Mouse (Mus musculus) spleen, embryonic (tissue): Measurements from ENCODE around the gene Mgat1.
"Not testable (repeated sequence)": the region's sequence is repeated elsewhere in the genome, so short reads cannot be mapped to it uniquely, and the experiment has no call there.

ENCODE experiments used
- CTCF ChIA-PET: fragments of 350-600 bp; sonication (Branson Sonifier 250); formaldehyde crosslinking; loops from one replicate; lab custom pipeline; 2022; lab: Charles Lee

Mgat1 gene

GRCm38 (mm10) chr11:49243727-49244594 is at the start of gene Mgat1:
Gene Mgat1 (plus strand): TSS chr11:49244191.
- CTCF ChIA-PET = no interaction called here

GRCm38 (mm10) chr11:49194771-49195170 is 49.2 kb upstream of the Mgat1 start:
- CTCF ChIA-PET = not testable (repeated sequence)

GRCm38 (mm10) chr11:49195819-49196322 is 48.1 kb upstream of the Mgat1 start:
- CTCF ChIA-PET = no interaction called here

GRCm38 (mm10) chr11:49200666-49201065 is 43.3 kb upstream of the Mgat1 start:
- CTCF ChIA-PET = no interaction called here

- CTCF ChIA-PET = no interaction called here
Observed at GRCm38 (mm10) chr11:49201142-49201541, 42.8 kb upstream of the Mgat1 start.

- CTCF ChIA-PET = interaction anchor here (0.6 kb wide), 1 partner anchor 40 kb away, joined by 10 read pairs; no protein-coding TSS in a partner anchor
Observed at GRCm38 (mm10) chr11:49202071-49202470, 41.9 kb upstream of the Mgat1 start.

GRCm38 (mm10) chr11:49202523-49203061 is 41.4 kb upstream of the Mgat1 start:
- CTCF ChIA-PET = interaction anchor here (0.6 kb wide), 2 partner anchors 39 to 51 kb away, joined by 3 to 10 read pairs; no protein-coding TSS in a partner anchor

GRCm38 (mm10) chr11:49203129-49203768 is 40.7 kb upstream of the Mgat1 start, which contains the start of gene Zfp62:
Gene Zfp62 (plus strand): TSS chr11:49203292.
- CTCF ChIA-PET = interaction anchor here (0.6 to 1.1 kb wide), 2 partner anchors 37 to 50 kb away, joined by 3 to 5 read pairs; no protein-coding TSS in a partner anchor

- CTCF ChIA-PET = interaction anchor here (1.1 kb wide), 1 partner anchor 36 kb away, joined by 5 read pairs; no protein-coding TSS in a partner anchor
Observed at GRCm38 (mm10) chr11:49203771-49204497, 40.1 kb upstream of the Mgat1 start.

GRCm38 (mm10) chr11:49205080-49205590 is 38.9 kb upstream of the Mgat1 start:
- CTCF ChIA-PET = interaction anchor here (0.6 kb wide), 2 partner anchors 367 to 409 kb away, joined by 3 read pairs; no protein-coding TSS in a partner anchor

- CTCF ChIA-PET = interaction anchor here (0.6 kb wide), 2 partner anchors 68 to 435 kb away, joined by 4 read pairs; no protein-coding TSS in a partner anchor
Observed at GRCm38 (mm10) chr11:49207495-49207894, 36.5 kb upstream of the Mgat1 start.

GRCm38 (mm10) chr11:49212577-49212976 is 31.4 kb upstream of the Mgat1 start:
- CTCF ChIA-PET = no interaction called here

- CTCF ChIA-PET = interaction anchor here (0.6 to 0.8 kb wide), 2 partner anchors 26 to 27 kb away, joined by 3 read pairs; no protein-coding TSS in a partner anchor
Observed at GRCm38 (mm10) chr11:49213505-49213904, 30.5 kb upstream of the Mgat1 start.

GRCm38 (mm10) chr11:49219271-49219670 is 24.7 kb upstream of the Mgat1 start:
- CTCF ChIA-PET = no interaction called here

GRCm38 (mm10) chr11:49224455-49224854 is 19.5 kb upstream of the Mgat1 start:
- CTCF ChIA-PET = interaction anchor here (0.7 kb wide), 1 partner anchor 39 kb away, joined by 3 read pairs; no protein-coding TSS in a partner anchor

- CTCF ChIA-PET = no interaction called here
Observed at GRCm38 (mm10) chr11:49232781-49233180, 11.2 kb upstream of the Mgat1 start.

GRCm38 (mm10) chr11:49235459-49236207 is 8.4 kb upstream of the Mgat1 start:
- CTCF ChIA-PET = no interaction called here

GRCm38 (mm10) chr11:49236891-49237290 is 7.1 kb upstream of the Mgat1 start:
- CTCF ChIA-PET = no interaction called here

GRCm38 (mm10) chr11:49237532-49237931 is 6.5 kb upstream of the Mgat1 start:
- CTCF ChIA-PET = no interaction called here

GRCm38 (mm10) chr11:49240310-49240709 is 3.7 kb upstream of the Mgat1 start:
- CTCF ChIA-PET = interaction anchor here (0.6 to 1.5 kb wide), 3 partner anchors 27 to 37 kb away, joined by 3 to 5 read pairs (median 3); partner anchors contain the start of gene Zfp62
